11 mouse cellular contexts compared by ENCODE assay signal in the genomic region with DNA sequence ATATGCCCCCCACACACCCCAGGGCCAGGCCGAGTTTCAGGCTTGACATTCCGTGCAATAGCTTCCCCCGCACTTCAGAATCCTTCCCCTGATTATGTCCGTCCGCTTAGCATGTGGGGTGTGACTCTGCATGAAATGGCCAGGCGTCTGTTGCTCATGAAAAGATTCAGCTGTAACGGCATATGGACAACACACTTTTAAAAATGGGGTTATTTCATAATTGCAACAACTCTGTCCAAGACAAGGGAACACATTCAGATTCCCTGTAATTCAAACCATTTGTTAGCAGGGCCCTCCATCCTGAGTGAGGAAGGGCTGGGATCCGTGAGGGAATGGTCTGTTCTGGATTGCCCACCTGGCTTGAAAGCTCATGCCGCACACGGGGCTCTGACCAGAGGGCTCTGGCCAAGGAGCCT.
DNase-seq lines count a peak whose midpoint lies in the region; ATAC-seq and TF ChIP-seq lines count a peak whose summit lies in the region.
"Had no signal": no experiment of that assay in that cellular context is flagged by ENCODE, and none has a peak within 500 bp of the region (broad histone marks: within the 10 kb centered on the region; RNA-seq: fewer than 3 reads in every experiment).

No protein-coding gene starts in this region.

- no peak overlapping the region for H3K27ac ChIP-seq in forebrain, embryonic 14.5 days (ENCODE audit: low read depth, low read length)
- H3K27ac ChIP-seq in forebrain, embryonic 11.5 days (ENCODE audit: low read depth, low read length) = no peak overlapping the region
- no peak overlapping the region for H3K27ac ChIP-seq in lung, embryonic 14.5 days (ENCODE audit: low read depth)

- intact Hi-C loops in left cerebral cortex, postnatal 4 days (cut with DNase I) = no loop called here
- intact Hi-C loops in left cerebral cortex, postnatal 10 days (cut with DNase I) = loop anchor here (5.0 kb wide), 1 partner anchor 503 kb away; no protein-coding TSS in a partner anchor

- no peaks in the 10 kb centered on the region for H3K27me3 ChIP-seq in forebrain, embryonic 14.5 days (replicated peaks; ENCODE audit: control insufficient read depth, insufficient read depth, low read length)
- H3K27me3 ChIP-seq in forebrain, embryonic 11.5 days (ENCODE audit: control insufficient read depth, insufficient read depth, low read length) = no peaks in the 10 kb centered on the region
- no peaks in the 10 kb centered on the region for H3K27me3 ChIP-seq in lung, embryonic 14.5 days (ENCODE audit: insufficient read depth, low read length)

- no peaks in the 10 kb centered on the region for H3K9me3 ChIP-seq in forebrain, embryonic 14.5 days (replicated peaks; ENCODE audit: control insufficient read depth, low read length)
- H3K9me3 ChIP-seq in forebrain, embryonic 11.5 days (ENCODE audit: control insufficient read depth, low read length) = no peaks in the 10 kb centered on the region
- H3K9me3 ChIP-seq in lung, embryonic 14.5 days (ENCODE audit: low read depth, low read length) = no peaks in the 10 kb centered on the region

- 54% methylated on average over 10 of the region's 10 CpGs for WGBS in forebrain, embryonic 14.5 days
- WGBS in forebrain, embryonic 11.5 days = 67% methylated on average over 10 of the region's 10 CpGs
- WGBS in lung, embryonic 14.5 days = 50% methylated on average over 10 of the region's 10 CpGs

- H3K4me1 ChIP-seq in forebrain, embryonic 14.5 days (ENCODE audit: control insufficient read depth, insufficient read depth, low read length) = peaks cover 19% of the 10 kb centered on the region
- peaks cover 7% of the 10 kb centered on the region; the same call in 1 of the 2 replicates for H3K4me1 ChIP-seq in forebrain, embryonic 11.5 days (replicated peaks; ENCODE audit: control insufficient read depth, insufficient read depth, low read length)
- no peaks in the 10 kb centered on the region for H3K4me1 ChIP-seq in lung, embryonic 14.5 days (ENCODE audit: insufficient read depth)

- TF ChIP-seq CTCF in lung, embryonic 14.5 days (IDR thresholded peaks at IDR 0.05; ENCODE audit: low read depth) = no peak

- H3K9ac ChIP-seq in forebrain, embryonic 14.5 days (ENCODE audit: low read length) = no peak overlapping the region
- H3K9ac ChIP-seq in forebrain, embryonic 11.5 days (ENCODE audit: low read length) = no peak overlapping the region
- H3K9ac ChIP-seq in lung, embryonic 14.5 days = no peak overlapping the region
- H3K9ac ChIP-seq: liver, postnatal 0 days had no signal

- peak; percentile 38 for DNase-seq in forebrain, embryonic 14.5 days (ENCODE audit: low spot score)
- no peak for DNase-seq in forebrain, embryonic 11.5 days (ENCODE audit: low spot score)
- peak; percentile 27 to 40 for DNase-seq in right cerebral cortex, postnatal 10 days (ENCODE audit: low spot score in 2 of 2)
- no peak for DNase-seq in right cerebral cortex, postnatal 25 days
- peak; percentile 59 for DNase-seq in lung, embryonic 14.5 days
- DNase-seq in left cerebral cortex, postnatal 4 days = no peak
- DNase-seq in thymus, adult 18-20 months = no peak
- DNase-seq in left cerebral cortex, postnatal 10 days (ENCODE audit: extremely low spot score in 1 of 2, low spot score in 2 of 2) = no peak
- DNase-seq: gastrocnemius, postnatal 36 days; kidney, postnatal 14 days; liver, postnatal 0 days had no signal

- no peak for ATAC-seq in forebrain, embryonic 14.5 days
- ATAC-seq in forebrain, embryonic 11.5 days (replicated peaks; ENCODE audit: low FRiP score) = no peak
- peak; percentile 62; the same call in 1 of the 2 replicates for ATAC-seq in lung, embryonic 14.5 days (ENCODE audit: insufficient read depth)
- ATAC-seq: liver, postnatal 0 days had no signal

- no peak overlapping the region for H3K4me3 ChIP-seq in forebrain, embryonic 14.5 days (ENCODE audit: low read depth, low read length)
- no peak overlapping the region for H3K4me3 ChIP-seq in forebrain, embryonic 11.5 days (ENCODE audit: low read depth, low read length)
- no peak overlapping the region for H3K4me3 ChIP-seq in lung, embryonic 14.5 days (ENCODE audit: low read depth, low read length)

- no peak overlapping the region for H3K4me2 ChIP-seq in forebrain, embryonic 14.5 days (ENCODE audit: low read length)
- H3K4me2 ChIP-seq in forebrain, embryonic 11.5 days (ENCODE audit: low read depth, low read length, severe bottlenecking) = no peak overlapping the region
- H3K4me2 ChIP-seq in lung, embryonic 14.5 days = no peak overlapping the region

- no peaks in the 10 kb centered on the region for H3K36me3 ChIP-seq in forebrain, embryonic 14.5 days (ENCODE audit: control insufficient read depth, insufficient read depth, low read length)
- no peaks in the 10 kb centered on the region for H3K36me3 ChIP-seq in forebrain, embryonic 11.5 days (ENCODE audit: control insufficient read depth, insufficient read depth, low read length)
- H3K36me3 ChIP-seq in lung, embryonic 14.5 days (ENCODE audit: insufficient read depth) = no peaks in the 10 kb centered on the region

Comparison
In these comparisons a context has a peak if more than half of its experiments do, and no peak if none do; other contexts are left out.
1. DNase-seq: peak in forebrain, embryonic 14.5 days (single experiment), right cerebral cortex, postnatal 10 days (2 of 2) and lung, embryonic 14.5 days (single experiment); none in forebrain, embryonic 11.5 days (single experiment), right cerebral cortex, postnatal 25 days (single experiment), left cerebral cortex, postnatal 4 days (single experiment), thymus, adult 18-20 months (0 of 2) and left cerebral cortex, postnatal 10 days (0 of 2).